ENCODE assay signal across 25 mouse cellular contexts in the genomic region with DNA sequence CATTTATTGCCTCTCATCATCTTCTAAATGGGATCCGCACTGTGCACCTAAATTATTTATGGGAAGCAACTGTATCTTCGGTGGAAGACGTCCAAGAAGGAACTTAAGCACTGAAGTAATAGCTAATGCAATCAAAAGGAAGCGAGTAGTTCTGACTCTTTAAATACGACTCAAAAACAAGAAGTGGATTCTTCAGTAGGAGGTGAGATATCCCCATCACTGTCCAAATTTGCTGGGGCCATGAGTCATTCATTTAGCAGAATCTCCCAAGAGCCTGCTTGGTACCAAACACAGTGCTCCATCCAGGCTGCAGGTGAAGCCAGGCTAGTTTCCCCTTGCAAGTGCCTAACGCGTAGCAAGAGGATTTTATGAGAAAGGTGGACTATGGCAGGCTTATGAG.
"Had no signal": no experiment of that assay in that cellular context is flagged by ENCODE, and none has a peak within 500 bp of the region (broad histone marks: within the 10 kb centered on the region; RNA-seq: fewer than 3 reads in every experiment).

No protein-coding gene starts in this region.

- H3K9me3 ChIP-seq: heart, embryonic 13.5 days; heart, embryonic 15.5 days; hindbrain, embryonic 13.5 days; hindbrain, embryonic 15.5 days; limb, embryonic 10.5 days; limb, embryonic 12.5 days; liver, embryonic 13.5 days; liver, embryonic 15.5 days had no signal

- H3K4me1 ChIP-seq: heart, embryonic 13.5 days; heart, embryonic 15.5 days; limb, embryonic 12.5 days; liver, embryonic 13.5 days; liver, embryonic 15.5 days had no signal

- H3K9ac ChIP-seq: heart, embryonic 13.5 days; heart, embryonic 15.5 days; hindbrain, embryonic 13.5 days; hindbrain, embryonic 15.5 days; limb, embryonic 12.5 days; liver, embryonic 13.5 days; liver, embryonic 15.5 days; liver, postnatal 0 days had no signal

- H3K4me2 ChIP-seq: heart, embryonic 11.5 days; heart, embryonic 13.5 days; heart, embryonic 15.5 days; hindbrain, embryonic 13.5 days; hindbrain, embryonic 15.5 days; limb, embryonic 12.5 days; liver, embryonic 11.5 days; liver, embryonic 13.5 days; liver, embryonic 15.5 days had no signal

- DNase-seq: gastrocnemius, postnatal 25 days; heart, adult 11 months; heart, adult 2 months; heart, postnatal 14 days; heart, postnatal 36 days; kidney, adult 18-20 months; kidney, adult 8-10 months; kidney, postnatal 10 days; kidney, postnatal 25 days; kidney, postnatal 4 days; liver; liver, embryonic 13.5 days; liver, postnatal 0 days had no signal

- ATAC-seq: hindbrain, postnatal 0 days; intestine, embryonic 16.5 days; liver, postnatal 0 days had no signal

- H3K27ac ChIP-seq: heart, adult 2 months; heart, embryonic 13.5 days; heart, embryonic 15.5 days; hindbrain, embryonic 13.5 days; hindbrain, embryonic 15.5 days; hindbrain, postnatal 0 days; layer of hippocampus, adult 2 months; limb, embryonic 10.5 days; limb, embryonic 12.5 days; liver, embryonic 13.5 days; liver, embryonic 15.5 days had no signal

- H3K36me3 ChIP-seq: heart, embryonic 13.5 days; heart, embryonic 15.5 days; hindbrain, embryonic 13.5 days; hindbrain, embryonic 15.5 days; limb, embryonic 10.5 days; limb, embryonic 12.5 days; liver, embryonic 13.5 days; liver, embryonic 15.5 days had no signal

- H3K27me3 ChIP-seq: heart, embryonic 15.5 days; hindbrain, embryonic 13.5 days; hindbrain, embryonic 15.5 days; limb, embryonic 12.5 days; liver, embryonic 13.5 days; liver, embryonic 15.5 days had no signal

- H3K4me3 ChIP-seq: heart, adult 2 months; heart, embryonic 13.5 days; heart, embryonic 15.5 days; hindbrain, embryonic 13.5 days; hindbrain, embryonic 15.5 days; layer of hippocampus, adult 2 months; limb, embryonic 10.5 days; limb, embryonic 12.5 days; liver, embryonic 13.5 days; liver, embryonic 15.5 days had no signal
